Mouse (Mus musculus) cerebral cortex, adult 2 months (tissue): ENCODE results near the gene Kcnn1.

Source experiments
- WGBS: fragments of 180-500 bp; shearing (Covaris S2); methylation state at CpG from one replicate; pipeline ENCODE4 v1.1.7; 2018; 5-methylcytosine and 5-hydroxymethylcytosine counted together

Kcnn1 gene

DNA sequence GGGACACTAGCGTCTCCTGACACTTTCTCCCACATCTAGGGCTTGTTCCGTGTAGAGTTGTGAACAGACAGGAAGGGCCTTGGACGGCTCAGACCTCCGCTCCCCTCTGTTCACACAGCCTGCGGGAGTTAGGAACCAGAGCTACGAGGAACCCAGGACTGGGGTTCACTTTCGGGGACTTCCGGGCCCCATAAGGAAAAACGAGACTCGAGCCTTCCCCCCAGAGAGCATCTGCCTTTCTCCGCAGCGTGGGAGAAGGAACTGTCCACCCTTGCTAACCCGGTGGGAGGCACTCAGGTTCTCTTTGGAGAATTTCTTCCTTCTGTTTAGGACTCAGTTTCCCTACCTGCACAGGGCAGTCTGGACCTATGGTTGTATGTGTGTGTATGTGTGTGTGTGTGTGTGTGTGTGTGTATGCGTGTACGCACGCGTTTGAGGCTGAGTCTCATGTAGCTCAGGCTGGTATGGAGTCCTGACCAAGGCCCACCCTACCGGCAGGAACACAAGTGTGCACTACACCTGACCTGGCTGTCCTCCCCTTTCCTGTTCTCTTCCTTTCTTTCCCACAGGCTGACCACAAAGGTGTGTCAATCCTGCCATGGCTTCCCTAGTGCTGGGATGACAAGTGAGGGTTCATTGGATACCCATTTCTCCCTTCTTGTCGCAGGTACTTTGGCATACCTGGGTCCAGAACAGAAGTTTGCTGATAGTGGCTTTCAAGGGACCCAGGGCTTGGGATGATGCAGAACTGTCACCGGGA, 30.0 kb upstream of the Kcnn1 start:
- 54% methylated on average over 20 of the region's 20 CpGs for WGBS

DNA sequence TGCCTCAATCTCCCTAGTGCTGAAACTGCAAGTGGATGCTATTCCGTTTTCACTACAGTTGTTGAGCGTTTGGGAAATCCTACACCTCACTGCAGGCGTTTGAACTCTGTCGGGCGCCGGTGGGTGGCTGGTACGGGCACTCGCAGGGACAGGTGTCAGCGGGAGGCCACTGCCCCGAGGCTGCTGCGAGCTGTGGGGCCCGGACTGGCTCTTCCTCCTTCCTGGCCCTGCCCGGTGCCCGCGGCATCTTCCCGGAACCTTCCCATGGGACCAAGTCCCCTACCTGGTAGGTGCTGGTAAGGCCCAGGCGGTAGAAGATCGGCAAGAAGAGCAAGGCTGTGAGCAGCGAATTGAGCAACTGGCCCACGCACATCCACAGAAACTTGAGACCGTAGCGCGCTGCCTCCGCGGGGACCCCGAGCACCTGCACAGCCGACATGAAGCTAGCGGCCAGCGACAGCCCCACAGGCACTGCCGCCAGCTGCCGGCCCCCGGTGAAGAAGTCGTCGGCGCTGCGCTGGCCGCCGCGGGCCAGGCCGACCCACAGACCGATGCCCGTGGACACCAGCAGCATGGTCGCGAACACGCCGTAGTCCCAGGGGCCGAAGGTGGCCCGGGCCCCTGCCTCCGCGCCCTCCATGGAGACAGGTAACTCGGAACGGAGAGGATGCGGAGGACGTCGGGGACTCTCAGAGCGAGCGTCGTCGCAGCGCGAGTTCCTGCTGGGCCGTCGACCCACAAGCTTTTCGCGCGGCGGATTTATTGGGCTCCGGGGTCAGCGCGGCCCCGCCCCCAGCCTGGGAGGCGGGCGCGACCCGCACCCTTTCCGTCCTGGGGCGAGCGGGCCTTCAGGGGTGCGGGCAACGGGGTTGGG, 29.2 kb upstream of the Kcnn1 start, which contains the start of gene Slc5a5:
Slc5a5 (minus strand) TSS at position 736 of the 874 bp plus-strand sequence.
- 28% methylated on average over 80 of the region's 80 CpGs for WGBS

DNA sequence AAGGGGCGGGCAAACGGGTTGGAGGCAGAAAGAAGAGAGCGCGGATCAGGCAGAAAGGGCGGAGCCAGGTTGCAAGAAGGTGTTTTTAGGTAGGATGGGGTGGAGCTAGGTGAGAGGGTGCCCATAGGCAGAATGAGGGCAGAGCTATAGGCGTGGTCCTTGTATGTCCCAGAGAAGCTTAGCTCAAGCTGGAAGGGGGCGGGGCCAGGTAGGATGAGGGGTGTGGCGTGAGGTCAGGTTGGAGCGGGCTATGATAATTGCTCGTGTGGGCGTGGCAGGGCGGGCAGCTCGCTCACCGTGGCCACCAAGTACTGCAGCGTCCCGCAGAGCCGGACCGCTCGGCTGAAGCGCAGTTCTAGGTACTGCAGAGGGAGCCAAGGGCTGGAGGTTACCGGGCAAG, 28.3 kb upstream of the Kcnn1 start:
- 39% methylated on average over 21 of the region's 21 CpGs for WGBS

DNA sequence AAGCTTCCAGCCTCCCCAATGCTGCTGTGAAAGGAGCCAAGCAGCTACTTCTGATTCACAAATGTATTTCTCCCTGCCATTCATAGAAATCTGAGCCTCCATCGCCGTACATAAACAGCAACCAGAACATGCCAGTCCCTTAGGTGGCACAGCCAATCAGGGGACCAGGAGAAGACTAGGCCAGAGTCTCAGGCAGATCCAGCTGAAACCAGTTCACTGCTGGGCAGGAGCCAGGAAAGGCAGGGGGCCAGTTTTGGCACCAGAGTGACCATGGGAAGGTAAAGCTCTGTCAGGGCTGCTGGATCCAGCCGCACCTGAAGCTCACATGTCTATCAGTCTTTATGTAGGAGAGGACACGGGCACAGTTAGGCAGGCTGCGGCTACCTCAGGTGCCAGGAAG, 27.6 kb upstream of the Kcnn1 start:
- 89% methylated on average over 5 of the region's 5 CpGs for WGBS

DNA sequence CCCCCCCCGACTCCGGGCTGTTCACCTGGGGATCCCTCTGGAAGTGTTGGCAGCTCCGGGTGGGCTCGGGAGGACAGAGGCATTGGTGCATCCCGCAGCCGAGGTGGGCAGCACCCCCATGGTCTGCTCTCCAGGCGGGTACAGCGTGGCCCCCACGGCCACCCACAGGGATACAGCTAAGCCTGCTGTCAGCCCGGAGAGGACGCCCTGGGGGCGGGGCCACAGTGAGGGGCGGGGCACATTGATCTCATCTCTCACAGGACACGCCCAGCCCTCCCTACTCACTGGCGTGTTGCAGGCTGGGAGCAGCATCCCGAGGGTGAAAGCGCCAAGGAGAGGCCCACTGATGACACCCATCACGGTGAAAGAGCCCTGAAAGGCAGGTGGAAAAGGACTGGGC, 24.6 kb upstream of the Kcnn1 start:
- 10% methylated on average over 18 of the region's 18 CpGs for WGBS

DNA sequence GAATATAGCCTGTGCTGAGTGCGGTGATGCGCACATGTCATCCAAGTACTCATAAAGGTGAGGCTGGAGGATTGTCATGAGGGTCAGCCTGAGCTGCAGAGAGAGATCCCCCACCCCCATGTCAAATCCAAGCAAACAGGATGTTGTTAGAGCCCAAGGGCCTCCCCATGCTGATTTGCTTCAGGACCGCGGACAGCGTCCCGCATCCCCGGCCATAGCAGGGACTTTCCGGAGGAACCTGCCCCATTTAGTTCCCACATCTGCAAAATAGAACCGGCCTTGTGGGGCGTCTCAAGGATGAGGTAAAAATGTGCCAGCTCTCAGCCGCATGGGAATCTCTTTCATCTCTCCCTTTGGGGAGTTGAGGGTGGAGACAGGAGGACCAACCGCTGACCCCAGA, 22.6 kb upstream of the Kcnn1 start:
- WGBS = 46% methylated on average over 12 of the region's 12 CpGs

DNA sequence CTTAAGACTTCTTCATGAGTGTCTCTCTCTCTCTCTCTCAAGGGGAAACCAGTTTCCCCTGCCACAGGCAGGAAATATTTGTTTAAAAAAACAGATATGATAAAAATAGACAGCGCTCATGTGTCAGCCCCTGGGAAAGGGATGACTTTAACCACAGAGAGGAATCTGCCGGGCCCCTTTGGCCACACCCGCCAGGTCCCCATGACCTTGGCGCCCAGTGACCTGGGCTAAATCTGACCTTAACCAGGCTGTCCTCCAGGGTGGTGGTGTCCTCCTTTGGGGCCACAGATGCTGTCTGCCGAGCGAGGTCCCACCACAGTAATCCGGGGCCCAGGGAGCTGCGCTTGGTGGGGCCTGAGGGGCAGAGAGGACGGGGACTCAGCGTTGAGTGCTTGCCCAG, 21.6 kb upstream of the Kcnn1 start:
- 82% methylated on average over 10 of the region's 10 CpGs for WGBS

DNA sequence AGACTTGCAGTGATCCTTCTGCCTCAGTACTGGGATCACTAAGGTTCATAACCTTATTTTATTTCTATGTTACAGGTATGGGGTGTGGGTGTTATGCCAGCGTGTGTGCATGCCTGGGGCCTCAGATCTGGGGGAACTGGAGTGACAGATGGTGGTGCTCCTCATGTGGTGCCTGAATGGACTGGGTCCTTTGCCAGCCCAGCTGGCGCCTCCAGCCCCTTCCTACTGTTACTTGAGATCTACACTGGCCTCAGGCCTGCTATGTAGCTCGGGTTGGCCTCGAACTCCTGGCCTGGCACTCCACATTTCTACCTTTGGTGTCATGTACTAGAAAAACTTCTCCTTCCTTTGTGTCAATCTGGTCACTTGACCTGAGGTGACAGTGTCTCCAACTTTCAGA, 21.1 kb upstream of the Kcnn1 start:
- 72% methylated on average over 4 of the region's 4 CpGs for WGBS

DNA sequence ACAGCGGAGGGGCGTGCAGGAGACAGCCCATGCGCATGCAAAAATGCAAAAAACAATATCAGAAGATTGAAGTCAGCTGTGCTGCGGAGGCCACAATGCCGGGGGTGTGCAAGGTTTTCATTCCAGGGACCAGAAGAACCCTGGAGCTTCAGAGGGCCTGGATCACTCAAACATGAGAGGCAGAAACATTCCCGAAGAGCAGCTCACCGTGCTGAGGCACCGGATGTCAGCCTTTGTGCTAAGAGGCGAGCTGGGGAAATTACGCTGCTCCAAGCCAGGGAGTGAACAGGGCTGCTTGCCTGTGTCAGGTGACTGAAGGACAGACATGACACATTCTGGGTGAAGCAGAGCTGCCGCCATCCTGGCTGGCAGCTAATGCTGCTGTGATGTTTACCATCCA, 17.5 kb upstream of the Kcnn1 start:
- WGBS = 43% methylated on average over 11 of the region's 11 CpGs

DNA sequence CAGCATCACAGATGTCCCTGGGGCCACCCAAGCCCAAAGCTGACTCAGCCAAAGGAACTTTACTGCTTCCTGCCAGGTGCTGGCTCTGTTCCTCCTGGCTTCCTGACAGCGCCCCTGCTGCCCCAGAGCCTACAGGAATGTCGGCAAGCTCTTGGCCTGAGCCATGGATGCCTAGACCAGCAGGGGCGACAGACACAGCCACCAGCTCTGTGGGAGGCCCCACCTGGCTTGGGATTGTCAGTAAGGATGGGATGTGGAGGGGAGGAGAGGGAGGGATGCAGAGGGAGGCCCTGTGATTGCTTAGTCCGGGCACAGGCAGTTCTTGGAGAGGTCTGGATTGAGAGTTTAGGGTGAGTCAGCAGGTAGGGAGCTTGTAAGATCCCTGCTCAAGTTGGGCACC, 17.1 kb upstream of the Kcnn1 start:
- 15% methylated on average over 4 of the region's 4 CpGs for WGBS

DNA sequence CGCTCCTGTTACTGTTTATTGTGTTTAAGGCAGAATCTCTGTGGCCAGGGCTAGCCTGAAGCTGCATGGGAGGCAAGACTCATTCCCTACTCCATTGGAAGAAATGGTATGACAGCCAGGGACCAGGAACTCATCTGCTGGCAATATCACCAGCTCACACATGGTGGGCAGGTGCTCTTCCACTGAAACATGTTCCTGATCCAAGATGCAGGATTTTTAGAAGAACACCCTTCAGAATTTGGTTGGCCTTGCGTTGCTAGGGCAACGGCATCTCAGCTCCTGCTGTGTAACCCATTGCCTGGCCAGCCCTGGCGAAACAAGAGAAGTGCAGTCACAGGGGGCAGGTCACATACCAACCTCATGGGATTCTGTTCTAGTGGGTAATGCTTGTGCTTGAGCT, 16.4 kb upstream of the Kcnn1 start:
- 54% methylated on average over 4 of the region's 4 CpGs for WGBS

DNA sequence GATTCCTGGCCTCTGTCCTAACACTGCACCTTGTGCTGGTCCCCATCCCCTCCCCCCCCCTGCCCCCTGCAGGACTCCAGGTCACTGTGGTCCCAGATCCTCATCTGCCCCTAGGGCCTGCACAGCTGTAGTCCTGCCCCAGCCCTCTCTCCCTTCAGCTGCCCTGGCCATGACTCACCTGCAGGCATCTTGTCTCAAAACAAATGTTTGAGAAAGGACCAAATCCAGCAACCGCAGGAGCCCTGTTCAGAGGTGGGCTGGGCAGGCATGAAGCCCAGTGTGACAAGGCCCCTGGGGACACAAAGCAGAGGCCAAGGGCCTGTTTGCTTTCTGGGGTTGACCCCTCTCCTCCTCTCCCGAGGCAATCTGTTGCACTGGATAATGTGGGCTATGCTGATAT, 15.1 kb upstream of the Kcnn1 start:
- WGBS = 60% methylated on average over 2 of the region's 2 CpGs

DNA sequence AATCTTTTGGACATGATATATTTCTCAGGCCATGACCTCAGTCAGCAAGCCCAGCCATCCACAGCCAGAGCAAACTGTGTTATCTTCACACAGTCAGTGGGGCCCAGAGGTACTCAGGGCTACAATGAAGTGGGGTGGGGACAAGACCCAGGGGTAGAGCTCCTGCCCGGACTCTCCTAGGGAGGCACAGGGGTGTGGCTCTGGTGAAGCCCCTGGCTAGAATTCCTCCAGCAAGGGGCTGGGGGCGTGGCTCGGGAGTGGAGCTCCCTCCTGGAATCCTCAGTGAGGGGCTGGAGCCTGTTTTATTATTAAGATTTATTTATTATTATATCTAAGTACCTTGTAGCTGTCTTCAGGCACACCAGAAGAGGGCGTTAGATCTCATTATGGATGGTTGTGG, 13.3 kb upstream of the Kcnn1 start:
- 68% methylated on average over 4 of the region's 4 CpGs for WGBS

DNA sequence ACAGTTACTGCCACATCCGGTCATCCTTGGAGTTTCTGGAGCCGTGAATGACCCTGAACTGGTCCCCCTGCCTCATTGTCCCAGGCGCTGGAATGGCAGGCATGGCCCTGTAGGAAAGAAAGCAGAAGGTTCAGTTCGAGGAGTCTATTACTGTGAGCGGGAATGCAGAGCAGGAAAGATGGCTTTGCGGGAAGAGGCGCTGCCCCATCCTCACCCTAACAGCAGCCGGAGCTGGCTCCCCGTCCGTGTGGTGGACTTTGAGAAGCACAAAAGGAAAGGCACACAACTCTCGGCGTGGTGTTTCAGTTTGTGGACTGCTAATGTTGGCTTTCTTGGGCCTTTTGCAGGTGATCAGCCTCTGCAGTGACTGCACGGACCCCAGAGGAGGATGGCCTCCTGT, 11.4 kb upstream of the Kcnn1 start:
- 93% methylated on average over 13 of the region's 13 CpGs for WGBS

DNA sequence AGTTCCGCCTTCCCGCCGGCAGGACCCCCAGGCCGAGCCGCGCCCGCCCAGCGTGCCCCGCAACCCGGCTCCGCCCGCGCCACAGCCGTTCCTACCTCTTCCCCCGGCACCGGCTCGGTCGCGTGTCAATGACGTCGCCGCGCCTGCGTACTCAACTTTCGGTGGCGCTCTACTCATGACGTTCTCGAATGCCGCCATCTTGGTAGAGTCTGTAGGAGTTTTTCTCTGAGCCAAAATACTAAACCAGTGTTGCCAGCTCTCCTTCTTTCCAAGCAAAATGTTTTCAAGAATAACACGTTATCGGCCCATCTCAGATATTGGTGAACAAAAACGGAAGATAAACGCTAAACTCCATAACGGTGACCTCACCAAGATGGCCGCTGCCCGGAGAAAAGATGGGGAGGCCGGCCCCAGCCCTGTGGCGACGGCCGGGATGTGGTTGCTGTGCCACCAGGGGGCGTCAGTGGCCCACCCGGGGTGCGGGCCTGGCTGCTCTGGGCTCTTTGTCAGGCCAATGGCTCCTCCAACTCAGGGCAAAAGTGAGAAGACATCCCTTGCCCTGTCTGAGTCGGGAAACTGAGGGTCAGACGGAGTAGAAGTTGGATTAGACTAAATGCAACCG, 10.4 kb upstream of the Kcnn1 start, which contains the start of gene Ccdc124:
Ccdc124 (minus strand) TSS at position 572 of the 622 bp plus-strand sequence.
- WGBS = 2% methylated on average over 46 of the region's 46 CpGs

DNA sequence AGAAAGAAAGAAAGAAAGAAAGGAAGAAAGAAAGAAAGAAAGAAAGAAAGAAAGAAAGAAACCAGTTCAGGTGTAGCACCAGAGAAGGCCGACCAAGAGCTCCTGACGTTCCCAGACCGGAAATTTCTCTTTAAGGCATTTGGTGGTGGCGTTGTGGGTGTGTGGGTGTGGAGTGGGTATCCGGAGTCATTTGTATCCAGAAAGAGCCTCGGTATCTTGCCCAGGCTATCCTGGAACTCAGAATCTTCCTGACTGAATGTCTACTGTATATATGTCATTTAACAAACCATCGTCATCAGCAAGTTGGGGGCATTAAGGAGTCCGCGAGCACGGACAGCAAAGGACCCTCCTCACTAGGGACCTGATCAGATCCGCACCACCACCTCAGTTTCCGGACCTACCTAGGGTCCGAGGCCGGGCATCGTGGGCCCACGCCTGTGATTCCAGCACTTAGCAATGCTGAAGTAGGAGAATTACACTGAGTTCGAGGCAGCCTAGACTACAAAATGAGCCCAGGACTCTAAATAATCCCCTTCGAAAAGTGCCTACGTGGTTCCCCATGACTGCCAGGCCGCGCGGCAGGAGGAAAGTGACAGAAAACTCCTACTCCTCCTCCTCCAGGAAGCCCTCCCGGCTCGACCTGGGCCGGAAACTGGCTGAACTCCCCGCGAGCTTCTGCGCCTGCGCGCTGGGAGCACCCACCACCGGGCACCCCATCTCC, 9.7 kb upstream of the Kcnn1 start:
- 2% methylated on average over 31 of the region's 31 CpGs for WGBS

DNA sequence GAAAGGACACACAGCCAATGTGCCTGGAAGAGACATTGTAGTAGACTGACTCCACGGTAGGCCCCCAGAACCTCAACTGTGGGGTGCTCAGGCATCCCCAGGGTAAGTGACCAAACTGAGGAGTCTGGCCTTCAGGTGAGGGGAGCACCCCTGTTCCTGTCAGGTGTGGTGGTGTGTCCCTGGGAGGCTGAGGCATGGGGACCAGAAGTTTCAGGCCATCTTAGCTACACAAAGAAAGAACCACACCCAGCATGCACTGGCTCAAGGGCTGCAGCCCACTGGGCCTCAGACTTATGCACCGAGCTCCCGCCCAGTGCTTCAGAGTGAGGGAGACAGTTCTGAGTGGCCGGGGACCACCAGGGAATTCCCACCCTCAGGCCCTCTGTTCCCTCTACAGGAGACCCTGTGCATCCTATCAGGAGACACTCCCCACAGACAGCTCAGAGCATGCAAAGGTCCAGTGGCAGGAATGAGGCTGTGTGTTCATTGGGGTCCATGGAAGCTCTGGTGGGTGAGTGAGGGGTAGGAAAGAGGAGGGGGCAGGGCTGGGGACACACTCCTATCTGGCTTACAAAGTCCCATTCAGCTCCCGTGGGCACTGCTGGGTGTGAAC, 8.2 kb upstream of the Kcnn1 start:
- 84% methylated on average over 5 of the region's 5 CpGs for WGBS

DNA sequence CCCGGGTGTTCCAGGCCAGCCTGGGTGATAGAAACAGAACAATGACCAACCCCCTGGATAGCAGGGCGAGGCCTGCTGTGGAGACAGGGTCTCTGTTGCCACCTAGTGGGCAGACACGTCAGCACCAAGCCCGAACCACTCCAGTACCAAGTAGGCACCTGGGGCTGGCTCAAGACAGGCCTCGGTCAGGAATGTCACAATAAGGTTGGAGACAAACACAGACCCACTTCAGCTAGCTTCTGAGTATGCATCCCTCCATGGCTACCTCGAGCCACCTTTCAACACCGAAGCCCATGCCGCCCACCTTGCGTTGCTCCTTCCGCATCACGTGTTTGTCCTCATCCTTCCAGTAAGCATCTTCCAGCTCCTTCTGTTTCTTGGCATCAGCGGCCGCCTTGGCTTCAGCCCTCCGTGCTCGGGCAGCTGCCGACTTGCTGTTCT, 6.6 kb upstream of the Kcnn1 start:
- 23% methylated on average over 16 of the region's 16 CpGs for WGBS

DNA sequence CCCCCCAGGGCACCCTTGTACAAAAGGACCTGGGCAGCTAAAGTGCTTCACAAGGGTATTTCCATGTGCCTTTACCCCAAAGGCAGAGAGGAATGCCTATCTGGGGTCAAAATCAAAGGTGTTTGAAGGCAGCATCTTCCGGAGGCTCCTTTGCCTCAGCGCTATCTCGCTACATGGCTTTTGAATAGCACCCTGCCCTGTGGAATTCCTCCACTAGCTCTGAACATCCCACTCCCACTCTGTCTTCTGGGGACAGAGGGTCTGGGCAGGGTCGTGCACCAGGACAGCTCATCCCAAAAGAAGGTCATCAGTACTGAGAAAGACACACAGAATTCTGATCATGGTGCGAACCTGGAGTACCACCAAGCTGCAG, 6.1 kb upstream of the Kcnn1 start:
- 54% methylated on average over 5 of the region's 5 CpGs for WGBS

DNA sequence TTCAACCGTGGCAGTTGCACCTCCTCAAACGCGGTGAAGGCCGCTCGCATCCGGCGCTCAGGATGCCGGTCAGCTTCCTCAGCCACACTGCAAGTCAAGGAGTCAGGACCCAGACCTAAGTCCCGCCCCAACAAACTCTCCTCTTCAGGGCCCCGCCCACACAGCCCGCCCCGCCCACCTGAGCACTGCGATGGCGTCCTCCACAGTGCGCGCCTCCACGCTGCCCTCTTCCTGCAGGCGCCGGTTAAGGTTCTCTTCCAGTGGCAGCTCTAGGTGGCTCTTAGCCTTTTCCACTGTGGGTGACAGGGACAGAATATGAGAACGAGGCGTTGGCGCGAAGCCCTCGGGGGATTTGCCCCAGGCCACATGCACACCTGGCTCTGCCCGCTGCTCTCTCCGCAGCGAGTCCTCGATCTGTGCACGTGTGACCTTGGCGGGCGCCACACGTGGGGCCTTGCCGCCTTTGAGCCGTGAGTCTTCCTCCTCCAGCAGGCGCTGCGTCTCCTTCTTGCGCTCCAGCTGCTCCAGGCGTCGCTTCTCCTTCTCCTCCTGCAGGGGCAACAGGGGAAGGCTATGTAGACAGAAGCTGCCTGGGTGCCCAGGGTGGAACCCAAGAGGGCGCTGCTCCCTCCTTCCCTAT, 5.6 kb upstream of the Kcnn1 start:
- WGBS = 43% methylated on average over 40 of the region's 40 CpGs

DNA sequence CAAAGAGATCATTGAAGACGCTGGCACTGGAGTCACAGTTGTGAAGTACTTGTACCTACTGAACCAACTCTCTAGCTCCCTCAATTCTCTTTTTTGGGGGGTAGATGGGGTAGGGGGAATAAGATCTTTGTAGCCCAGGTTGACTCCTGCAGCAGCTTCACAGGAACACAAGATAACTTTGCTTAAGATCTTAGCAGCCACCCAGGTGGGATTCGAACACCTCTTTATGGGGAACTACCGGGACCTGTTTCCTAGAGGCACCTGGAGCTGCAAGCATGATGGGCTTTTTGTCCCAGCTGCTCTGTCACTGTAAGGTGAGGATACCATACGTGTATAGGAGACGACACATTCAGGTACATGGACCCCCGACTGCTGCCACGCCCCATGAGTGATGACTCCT, 3.5 kb upstream of the Kcnn1 start:
- WGBS = 84% methylated on average over 7 of the region's 7 CpGs
